Mouse (Mus musculus): ENCODE measurements around the gene Lcn4. TPM values are rescaled to one million over a fixed set of nuclear protein-coding genes. Genes with fewer than 3 reads are reported as not detected.
"Not testable (repeated sequence)": the region's sequence is repeated elsewhere in the genome, so short reads cannot be mapped to it uniquely, and the experiment has no call there.

Gene Lcn4
- not detected for total RNA-seq (2021)
- long read RNA-seq, experiment 1, result 0 reads
- long read RNA-seq, experiment 2, result 0 reads

DNA sequence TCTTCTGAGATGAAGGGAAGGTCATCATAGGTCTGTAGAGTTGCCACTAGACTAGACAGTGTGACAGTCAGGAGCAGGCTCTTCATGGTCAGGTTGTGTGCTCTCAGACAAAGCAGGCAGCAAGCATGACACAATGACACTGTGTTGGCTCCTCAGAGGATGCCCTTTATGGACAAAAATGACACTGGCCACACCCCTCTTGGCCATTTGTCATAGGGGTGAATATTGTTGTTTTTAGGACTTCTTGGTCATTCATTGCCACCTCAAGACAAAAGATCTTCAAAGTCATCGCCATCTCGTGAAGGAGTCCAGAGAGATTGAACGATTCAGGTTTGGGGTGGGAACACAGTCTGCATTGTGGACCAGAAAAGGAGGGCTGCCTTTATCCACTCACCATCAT is at the start of gene Lcn4:
Gene Lcn4, minus strand, starts transcription at position 101 of the 400 bp plus-strand sequence.
- no peak for DNase-seq (ENCODE audit: low spot score in 2 of 2)
- intact Hi-C loops (cut with DNase I), result no loop called here

DNA sequence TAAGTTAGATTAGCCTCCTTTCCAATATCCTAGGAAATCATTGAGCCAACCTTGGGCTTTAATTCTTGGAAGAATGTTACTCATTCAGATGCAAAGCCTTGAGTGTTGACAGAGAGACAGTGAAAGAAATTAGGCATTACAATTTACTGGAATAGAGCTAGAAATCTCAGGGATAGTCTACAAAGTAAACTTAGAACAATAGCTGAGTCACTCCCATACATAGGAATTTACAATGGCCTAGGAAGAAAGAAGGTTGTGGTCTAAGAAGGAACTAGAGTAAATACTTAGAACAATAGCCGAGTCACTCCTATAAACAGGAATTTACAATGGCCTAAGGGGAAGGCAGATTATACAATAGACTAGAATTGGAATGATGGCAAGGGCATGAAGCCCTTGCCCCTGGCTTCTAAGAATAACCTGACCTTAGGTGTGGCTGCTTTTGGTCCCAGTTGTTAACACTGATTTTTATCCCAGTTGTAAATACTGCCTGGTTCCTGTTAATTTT is 15.1 kb upstream of the Lcn4 start:
- intact Hi-C loops (cut with DNase I), result no loop called here
- no peak for DNase-seq (ENCODE audit: low spot score in 2 of 2)

DNA sequence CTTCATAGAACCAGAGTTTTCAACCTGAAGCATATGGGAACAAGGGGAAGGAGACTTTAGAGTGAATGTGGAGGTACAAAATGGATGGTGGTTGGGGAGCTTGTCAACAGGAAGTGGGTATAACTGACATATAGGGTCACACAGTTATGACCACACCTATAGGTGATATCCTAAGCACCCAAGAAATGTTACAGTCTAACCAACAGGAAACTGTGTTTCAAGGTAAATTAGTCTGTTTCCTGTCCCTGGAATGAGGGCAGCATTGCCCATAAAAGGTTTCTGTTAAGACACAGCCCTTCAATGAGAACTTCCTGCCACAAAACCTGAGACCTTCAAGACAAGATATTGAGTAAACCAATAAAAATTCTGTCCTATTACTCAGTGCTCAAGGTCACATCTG is 2.3 kb downstream of the Lcn4 start:
- intact Hi-C loops (cut with DNase I), result no loop called here
- DNase-seq (ENCODE audit: low spot score in 2 of 2), result no peak

DNA sequence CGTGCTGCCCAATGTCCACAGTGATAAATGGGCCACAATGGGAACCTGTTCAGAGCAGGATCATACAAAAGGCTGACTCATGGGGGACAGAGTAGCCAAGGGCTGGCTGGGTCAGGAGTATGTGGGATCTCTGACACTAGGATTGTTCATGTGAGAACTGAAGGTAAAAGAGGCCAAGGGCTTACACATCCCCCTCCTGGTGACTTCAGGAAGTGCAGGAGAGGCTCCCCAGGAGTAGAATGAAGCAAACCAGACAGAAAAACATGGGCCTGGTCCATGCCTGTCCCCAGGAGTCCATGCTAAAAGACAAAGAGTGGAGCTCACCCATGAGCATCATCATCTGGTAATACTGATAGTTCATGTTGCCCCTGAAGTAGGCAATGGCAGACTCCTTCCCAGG is 7.5 kb downstream of the Lcn4 start:
- DNase-seq (ENCODE audit: low spot score in 2 of 2), result peak; percentile 20 to 32

DNA sequence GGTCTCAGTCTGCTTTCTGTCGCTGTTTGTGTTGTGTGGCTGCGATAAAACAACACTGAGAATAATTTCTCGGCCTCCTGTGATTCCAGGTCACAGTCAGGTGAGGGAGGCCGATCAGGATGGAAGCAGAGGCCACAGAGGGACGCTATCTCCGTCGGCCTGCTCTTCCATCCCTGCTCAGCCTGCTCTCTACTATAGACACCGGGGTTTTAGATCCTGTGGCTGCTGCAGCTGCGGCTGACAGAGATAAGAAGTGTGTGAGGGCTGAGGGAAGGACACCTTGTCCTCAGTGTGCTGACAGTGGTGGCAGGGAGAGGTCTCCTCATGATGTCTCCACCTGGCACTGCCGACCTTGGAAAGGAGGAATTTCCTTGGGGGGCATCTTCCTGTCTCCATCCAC is 8.0 kb downstream of the Lcn4 start:
- intact Hi-C loops (cut with DNase I), result no loop called here
- no peak for DNase-seq (ENCODE audit: low spot score in 2 of 2)

More for the DNA sequence above, 7.5 kb downstream of the Lcn4 start:
- intact Hi-C loops (cut with DNase I), result not testable (repeated sequence)

DNA sequence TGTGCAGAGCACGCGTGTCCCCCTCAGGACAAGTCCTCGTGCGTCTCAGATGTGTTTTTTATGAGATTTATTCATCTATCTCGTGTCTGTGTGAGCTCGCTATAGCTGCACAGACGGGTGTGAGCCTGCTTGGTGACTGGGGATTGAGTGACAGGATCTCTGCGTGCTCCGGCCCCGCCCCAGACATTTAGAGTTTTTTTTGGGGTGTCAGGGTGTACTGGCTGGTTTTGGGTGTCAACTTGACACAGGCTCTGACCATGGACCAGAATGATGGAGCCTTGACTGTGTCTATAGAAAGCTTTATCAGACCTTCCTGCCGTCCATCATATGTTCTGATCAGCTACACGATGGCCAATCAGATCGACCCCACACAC is 8.6 kb downstream of the Lcn4 start:
- intact Hi-C loops (cut with DNase I), result no loop called here
- no peak for DNase-seq (ENCODE audit: low spot score in 2 of 2)

DNA sequence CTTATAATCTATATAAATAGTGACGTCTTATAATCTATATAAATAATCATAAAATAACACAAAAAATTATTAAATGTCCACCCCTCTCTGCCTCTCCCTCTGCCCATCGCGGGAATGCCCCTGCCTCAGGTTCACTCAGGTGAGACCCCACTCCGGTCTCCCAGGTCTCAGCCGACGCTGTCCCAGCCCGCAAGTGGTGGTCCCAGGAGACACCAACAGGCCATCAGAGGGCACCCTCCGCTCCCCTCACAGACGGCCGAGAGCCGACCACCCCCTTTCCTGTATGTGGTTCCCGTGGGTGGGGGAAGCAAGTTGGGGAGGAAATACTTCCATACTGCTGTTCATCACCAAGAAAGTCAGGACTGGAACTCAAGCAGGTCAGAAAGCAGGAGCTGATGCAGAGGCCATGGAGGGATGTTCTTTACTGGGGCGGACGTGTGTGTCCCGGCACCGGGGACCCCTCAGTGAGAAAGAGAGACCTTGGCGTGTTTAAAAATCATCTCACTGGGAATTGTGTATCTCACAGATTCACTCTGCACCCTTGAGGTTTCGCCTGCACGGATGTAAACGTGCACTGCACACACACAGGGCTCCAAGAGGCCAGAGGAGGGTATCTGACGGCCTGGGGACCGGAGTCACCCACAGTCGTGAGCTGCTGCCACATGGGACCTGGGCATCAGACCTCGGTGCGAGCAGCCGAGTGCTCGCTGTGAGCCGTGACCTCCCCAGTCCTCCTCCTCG is 9.1 kb downstream of the Lcn4 start:
- intact Hi-C loops (cut with DNase I), result no loop called here
- DNase-seq (ENCODE audit: low spot score in 2 of 2), result no peak

DNA sequence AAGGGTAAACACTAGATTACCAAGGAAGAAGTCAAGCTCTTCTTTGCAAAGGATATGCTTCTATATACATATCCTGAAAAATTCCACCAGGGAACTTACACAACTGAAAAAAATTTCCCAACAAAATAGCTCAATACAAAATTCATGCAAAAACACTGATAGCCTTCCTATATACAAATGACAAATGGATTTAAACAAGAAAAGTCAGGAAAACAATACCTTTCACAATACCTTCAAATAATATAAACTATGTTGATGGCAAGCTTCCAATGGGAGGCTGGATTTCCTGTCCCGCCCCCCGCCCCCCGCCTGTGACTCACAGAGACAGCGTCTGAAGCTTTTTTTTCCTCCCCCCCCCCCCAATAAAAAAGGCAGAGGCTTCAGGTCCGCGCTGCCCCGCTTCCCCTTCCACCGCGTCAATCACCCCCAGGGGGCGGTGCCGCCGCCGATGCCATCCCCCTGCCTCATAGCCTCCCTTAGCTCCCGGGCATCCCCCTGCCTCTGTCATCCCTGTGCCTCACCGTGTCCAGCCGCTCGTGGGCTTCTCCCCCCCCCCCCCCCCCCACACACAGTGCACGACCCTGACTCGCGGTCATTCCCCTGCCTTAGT is 9.8 kb downstream of the Lcn4 start:
- intact Hi-C loops (cut with DNase I), result no loop called here
- no peak for DNase-seq (ENCODE audit: low spot score in 2 of 2)

DNA sequence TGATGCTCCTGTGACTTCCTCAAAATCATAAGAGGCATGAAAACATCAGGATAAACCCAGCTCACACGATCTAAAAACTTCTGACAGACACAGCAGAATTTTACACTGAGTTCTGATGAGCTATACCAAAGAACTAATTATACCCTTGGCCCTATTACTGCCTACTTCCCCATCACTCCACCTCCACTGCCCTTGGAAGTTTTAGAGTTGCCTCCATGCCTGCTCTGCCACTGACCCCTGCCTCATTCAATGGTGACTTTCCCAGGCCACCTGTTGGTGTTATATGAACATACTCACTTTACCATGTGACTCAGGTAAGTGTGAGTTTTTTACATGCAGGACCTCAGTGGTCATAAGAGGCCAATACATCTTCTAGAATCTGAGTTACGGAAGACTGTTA is 13.7 kb downstream of the Lcn4 start:
- intact Hi-C loops (cut with DNase I), result no loop called here
- no peak for DNase-seq (ENCODE audit: low spot score in 2 of 2)

DNA sequence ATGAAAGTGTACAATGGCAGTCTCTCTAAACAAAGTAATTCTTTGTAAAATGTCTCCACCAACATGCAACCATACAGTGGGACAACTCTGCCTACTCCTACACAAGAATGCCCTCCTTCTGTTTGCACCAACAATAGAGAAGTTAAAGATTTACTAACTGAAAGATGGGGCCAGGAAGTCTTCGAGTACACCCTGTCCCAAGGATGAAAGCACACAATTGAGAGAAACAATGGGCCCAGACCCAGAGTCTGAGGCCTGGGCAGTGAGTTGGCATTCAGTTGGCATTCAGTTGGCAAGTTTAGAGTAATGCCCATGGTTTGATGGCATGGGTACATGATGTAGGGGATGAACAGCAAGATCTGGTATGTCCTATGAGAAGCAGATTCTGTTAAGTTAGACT is 16.4 kb downstream of the Lcn4 start:
- intact Hi-C loops (cut with DNase I), result no loop called here
- DNase-seq (ENCODE audit: low spot score in 2 of 2), result no peak

DNA sequence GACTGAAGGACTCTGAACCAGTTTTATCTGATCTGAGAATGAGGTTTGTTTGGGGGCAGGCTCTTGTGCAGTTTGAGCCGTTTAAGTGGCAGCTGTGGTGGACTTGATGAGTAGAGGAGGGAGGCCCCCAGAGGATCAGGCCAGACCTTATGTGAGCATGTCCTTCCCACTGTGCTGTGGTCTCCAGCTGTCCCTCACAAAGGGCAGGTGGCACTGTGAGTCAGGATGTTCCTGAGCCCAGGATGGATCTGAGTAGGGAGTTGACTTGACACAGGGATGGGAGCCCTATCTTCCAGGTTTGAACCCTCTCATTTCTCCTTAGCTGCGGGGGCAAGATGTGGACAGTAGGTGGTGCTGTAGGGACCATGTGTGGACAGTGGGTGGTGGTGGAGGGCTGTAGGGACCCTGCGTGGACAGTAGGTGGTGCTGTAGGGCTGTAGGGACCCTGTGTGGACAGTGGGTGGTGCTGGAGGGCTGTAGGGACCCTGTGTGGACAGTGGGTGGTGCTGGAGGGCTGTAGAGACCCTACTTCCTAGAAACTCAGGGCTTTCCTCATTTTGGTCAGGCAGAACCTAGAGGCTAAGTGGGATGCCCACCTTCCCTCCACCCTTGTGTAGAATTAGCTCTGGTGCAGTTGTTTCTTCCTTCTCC is 24.3 kb downstream of the Lcn4 start:
- intact Hi-C loops (cut with DNase I), result loop anchor here (10.0 kb wide), 1 partner anchor 258 kb away; the partner anchor contains the start of gene Surf6
- peak; percentile 77 to 87 for DNase-seq (ENCODE audit: low spot score in 2 of 2)

DNA sequence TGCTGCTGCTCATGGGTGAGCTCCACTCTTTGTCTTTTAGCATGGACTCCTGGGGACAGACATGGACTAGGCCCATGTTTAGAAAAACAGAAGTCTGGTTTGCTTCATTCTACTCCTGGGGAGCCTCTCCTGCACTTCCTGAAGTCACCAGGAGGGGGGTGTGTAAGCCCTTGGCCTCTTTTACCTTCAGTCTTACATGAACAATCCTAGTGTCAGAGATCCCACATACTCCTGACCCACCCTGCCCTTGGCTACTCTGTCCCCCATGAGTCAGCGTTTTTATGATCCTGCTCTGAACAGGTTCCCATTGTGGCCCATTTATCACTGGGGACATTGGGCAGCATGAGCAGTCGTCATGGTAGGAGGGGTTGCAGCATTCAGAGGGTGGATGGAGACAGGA is 27.1 kb downstream of the Lcn4 start:
- intact Hi-C loops (cut with DNase I), result loop anchor here (10.0 kb wide), 1 partner anchor 261 kb away; the partner anchor contains the start of gene Surf6
- DNase-seq (ENCODE audit: low spot score in 2 of 2), result no peak

DNA sequence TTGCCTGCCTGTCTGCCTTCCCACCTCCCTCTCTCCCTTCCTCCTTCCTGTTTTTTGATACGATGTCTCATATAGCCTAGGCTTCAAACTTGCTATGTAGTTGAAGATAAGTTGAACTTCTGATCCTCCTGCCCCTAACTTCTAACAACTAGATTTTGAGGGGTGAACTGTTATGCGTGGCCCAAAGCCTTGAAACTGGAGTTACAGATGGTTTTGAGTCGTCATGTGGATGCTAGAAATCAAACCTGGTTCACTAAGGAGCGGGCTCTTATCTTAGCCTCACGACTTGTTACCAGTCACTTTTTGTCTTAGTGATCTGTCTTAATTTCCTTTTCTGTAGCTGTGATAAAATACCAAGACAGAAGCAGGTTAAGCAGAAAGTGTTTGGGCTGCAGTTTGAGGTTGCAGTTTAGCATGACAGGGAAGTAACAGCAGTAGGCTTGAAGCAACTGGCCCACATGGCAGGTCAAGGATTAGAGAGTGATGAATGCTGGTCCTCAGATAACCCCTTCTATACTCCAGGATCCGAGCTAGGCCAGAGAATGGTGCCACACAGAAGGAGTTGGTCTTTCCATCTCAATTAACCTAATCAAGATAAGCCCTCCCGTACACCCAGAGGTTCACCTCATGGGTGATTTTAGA is 30.0 kb downstream of the Lcn4 start:
- no peak for DNase-seq (ENCODE audit: low spot score in 2 of 2)
- intact Hi-C loops (cut with DNase I), result loop anchor here (10.0 kb wide), 1 partner anchor 264 kb away; the partner anchor contains the start of gene Surf6

DNA sequence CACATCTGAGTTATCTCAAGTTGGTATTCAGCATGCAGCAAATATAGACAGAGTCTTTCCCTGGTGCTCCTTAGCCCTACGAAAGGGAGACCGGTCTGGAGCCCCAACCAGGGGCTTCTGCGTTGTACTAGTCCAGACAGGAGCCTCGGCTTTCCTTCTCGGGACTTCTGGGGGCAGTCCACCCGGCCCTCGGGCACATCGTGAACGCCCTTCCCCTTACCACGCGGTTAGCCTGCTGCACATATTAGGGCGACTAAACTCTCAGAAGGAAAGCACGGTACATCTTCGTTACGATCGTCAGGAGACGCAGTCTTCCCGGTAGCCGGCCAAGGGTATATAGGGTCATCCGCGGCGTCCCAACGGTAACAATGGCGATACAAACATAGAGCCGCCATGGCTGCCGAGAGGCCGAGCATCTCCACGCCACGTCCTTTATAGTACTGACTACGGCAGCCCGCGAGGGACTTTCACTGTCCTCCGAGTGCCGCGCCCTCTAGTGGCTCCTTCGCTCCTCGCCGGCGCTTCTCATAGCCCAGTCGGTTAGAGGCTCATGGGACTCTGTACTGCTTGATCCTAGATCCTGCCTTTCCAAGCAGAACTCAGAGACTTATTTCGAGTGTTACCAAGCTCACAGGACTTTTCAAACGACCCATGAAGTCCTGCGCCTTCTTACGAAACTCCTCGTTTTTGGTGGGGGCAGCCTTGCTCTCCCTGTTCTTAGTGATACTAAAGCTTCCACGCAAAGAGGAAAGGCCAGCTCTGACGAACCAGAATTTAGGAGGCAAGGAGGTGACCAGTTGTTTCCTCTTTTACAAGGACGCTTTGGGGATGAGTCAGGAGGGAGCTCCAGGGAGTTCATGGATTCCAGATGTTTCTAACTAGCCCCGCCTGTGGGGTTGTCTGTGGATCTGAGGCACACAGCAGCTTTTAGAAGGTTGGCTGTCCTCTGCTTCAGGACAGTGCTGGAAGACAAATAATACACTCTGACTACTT is 30.9 kb downstream of the Lcn4 start:
- intact Hi-C loops (cut with DNase I), result loop anchor here (10.0 kb wide), 1 partner anchor 265 kb away; the partner anchor contains the start of gene Surf6

DNA sequence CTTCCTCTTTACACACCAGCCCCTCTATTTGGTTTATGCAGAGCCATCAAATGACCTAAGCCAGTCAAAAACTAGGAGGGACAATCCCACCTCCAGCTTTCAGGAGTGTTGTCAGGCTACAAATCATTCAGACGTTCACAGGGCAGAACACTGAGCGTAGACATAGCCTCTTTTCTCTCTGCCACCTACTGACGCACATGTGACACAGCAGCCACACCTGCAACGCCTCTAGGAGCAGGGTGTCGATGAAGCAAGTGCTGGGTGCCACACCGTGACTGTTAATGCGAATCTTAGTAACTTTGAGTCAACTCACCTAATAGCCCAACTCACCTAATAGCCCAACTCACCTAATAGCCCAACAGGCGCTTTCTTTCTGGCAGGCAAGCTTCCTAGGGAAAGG is 32.0 kb downstream of the Lcn4 start:
- intact Hi-C loops (cut with DNase I), result no loop called here
- no peak for DNase-seq (ENCODE audit: low spot score in 2 of 2)

More for the DNA sequence above, 30.9 kb downstream of the Lcn4 start:
- peak; percentile 97 to 100 for DNase-seq (ENCODE audit: low spot score in 2 of 2)

DNA sequence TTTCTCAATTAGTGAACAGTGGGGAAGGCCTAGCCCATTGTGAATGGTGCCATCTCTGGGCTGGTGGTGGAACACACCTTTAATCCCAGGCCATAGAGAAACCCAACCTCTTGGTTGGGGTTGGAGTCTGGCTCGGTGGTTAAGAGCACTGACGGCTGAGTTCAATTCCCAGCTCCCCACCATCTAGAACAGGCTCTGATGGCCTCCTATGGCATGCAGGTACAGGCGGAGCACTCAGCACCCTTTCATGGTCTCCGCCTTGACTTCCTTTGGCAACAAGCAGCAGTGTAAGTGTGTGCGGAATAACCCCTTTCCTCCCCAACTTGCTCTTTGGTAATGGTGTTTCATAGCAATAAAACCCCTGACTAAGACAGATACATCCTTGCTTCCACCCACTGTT is 32.5 kb downstream of the Lcn4 start:
- intact Hi-C loops (cut with DNase I), result no loop called here
- DNase-seq (ENCODE audit: low spot score in 2 of 2), result no peak

DNA sequence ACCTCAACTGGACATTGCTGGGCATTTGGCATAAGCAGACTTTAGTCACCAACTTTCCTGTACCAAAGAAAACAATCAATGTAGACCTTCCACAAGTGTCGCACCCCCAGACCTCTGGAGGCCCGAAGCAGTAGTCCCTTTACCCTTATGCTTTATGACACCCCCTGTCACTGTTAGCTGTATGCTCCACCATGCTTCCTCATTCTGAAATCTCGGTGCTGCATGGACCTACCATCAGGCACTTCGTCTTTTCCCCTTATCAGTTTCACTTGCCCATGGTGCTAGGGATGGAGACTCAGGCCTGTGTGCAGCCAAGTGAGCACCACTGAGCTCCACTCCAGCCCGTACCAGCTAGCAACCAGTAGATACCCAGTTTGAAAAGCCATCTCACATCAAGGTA is 33.0 kb downstream of the Lcn4 start:
- DNase-seq (ENCODE audit: low spot score in 2 of 2), result no peak
- intact Hi-C loops (cut with DNase I), result no loop called here

DNA sequence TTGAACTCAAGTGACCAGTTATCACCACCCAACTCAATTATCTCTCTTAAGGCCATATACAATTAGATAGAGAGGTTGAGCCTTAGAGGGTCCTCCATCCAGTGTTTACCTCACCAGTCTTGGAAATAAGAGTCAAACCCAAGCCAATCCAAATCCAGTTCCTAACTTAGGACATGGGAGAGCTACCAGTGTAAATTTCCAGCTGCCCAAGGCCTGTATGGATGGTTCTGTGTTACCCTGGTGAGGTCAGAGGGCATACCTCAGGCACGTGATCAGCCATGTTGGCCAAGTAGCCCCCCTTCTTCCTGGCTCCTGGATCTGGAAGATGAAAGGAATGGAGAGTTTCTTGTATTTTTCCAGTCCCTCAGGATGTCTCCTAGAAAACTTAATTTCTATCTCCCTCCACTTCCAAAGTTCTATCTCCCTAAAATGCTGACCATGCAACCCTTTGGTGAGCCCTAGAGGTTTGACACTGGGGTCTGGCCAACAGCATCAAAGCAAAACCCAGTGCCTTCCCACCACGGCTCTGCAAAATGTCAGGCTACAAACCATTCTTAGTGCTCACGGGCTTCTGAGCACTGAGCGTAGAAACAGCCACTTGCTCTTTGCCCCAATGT is 33.7 kb downstream of the Lcn4 start:
- intact Hi-C loops (cut with DNase I), result no loop called here
- DNase-seq (ENCODE audit: low spot score in 2 of 2), result no peak

Data from left cerebral cortex, postnatal 14 days (tissue).